Mouse (Mus musculus) ES-E14 (cell line): ENCODE measurements around the gene Gm8871.
"Not testable (repeated sequence)": the region's sequence is repeated elsewhere in the genome, so short reads cannot be mapped to it uniquely, and the experiment has no call there.

ENCODE experiments used
- CHD2 ChIP-seq: IDR thresholded peaks from 2 replicates; pipeline ENCODE4 v1.6.1; 2014; ENCODE audit warnings: mild to moderate bottlenecking, low read depth, low read length, inconsistent platforms
- HCFC1 ChIP-seq: IDR thresholded peaks from 2 replicates; pipeline ENCODE4 v1.6.1; 2012; ENCODE audit warnings: low read length, inconsistent platforms, borderline replicate concordance; ENCODE audit not compliant: insufficient read depth
- ZC3H11A ChIP-seq: IDR thresholded peaks from 2 replicates; pipeline ENCODE4 v1.6.1; 2012; ENCODE audit warnings: low read depth, mild to moderate bottlenecking, inconsistent platforms, low read length, borderline replicate concordance

DNA sequence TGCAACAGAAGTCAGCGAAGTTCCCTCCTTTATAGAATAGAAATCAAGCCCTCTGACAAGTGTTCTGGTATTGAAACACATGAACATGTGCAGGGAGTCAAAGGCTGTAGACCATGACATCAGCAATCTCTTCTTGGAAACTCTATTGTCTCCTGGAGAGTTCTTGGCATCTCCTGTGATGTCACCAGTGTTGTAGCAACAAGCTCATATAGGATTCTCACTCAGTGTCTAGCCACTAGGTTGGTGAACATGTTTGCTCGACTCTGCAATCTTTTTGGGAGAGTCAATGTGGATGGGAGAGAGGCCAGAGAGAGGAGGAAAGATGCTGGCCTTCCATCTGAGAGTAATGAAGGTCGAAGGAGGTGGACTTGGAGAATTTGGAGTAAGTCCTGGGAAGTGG is at the start of gene Gm8871, which contains the start of gene Gm8857:
- TF ChIP-seq CHD2, HCFC1, ZC3H11A: not testable (repeated sequence)
